Mouse (Mus musculus) c-Kit-positive CD71-negative TER-119-negative erythroid progenitor cells, embryonic 14.5 days (primary cell): ENCODE data around the gene Slc9a5.

Source experiments
- DNase-seq: peaks from one replicate; pipeline ENCODE4 v3.0.0-alpha.2; 2013; ENCODE audit warnings: low read depth

The Slc9a5 gene

DNA sequence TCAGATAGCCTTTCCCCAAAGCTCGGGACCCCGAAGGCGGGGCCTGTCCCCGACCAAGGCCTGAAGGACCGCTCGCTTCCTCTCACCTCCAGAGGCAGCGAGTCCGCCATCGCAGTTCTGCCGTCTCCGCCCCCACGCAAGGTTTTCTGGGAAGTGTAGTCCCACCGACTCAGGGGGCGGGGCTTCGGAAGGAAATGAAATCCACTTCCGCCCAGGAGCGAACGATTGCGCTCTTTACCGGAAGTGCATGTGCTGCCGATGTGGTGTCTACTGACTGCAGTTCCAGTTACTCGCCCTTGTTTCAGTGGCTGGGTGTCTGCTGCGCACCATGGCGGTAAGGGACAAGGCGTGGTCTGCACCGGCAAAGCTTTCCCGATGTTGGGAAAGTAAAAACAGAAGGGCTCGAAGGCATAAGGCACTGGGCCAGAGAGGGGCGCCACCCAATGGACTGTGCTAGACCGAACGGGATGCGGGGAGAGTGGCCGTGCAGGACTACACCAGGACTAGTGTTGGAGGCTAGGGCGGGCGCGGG is 22.4 kb upstream of the Slc9a5 start, which contains the start of the genes Lrrc29 and Tmem208:
TSS of gene Lrrc29 (minus strand) at position 138 of the 532 bp plus-strand sequence.
TSS of gene Tmem208 (plus strand) at position 214 of the 532 bp plus-strand sequence.
- peak; percentile 94 for DNase-seq

DNA sequence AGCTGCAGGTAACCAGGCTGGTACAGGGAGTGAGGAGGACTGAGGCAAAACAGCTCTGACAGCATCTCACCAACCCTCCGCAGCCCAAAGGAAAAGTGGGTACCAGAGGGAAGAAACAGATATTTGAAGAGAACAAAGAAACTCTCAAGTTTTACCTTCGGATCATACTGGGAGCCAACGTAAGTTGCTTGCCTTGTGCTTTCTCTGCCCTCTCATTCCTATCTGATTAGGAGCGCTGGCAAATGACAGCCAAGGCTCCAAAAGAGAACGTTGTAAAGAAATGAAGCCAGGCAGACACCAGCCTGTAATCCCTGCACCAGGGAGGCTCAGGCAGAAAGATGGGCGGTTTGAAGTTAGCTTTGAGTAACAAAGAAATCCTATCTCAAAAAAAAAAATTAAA is 21.7 kb upstream of the Slc9a5 start:
- DNase-seq: no peak

DNA sequence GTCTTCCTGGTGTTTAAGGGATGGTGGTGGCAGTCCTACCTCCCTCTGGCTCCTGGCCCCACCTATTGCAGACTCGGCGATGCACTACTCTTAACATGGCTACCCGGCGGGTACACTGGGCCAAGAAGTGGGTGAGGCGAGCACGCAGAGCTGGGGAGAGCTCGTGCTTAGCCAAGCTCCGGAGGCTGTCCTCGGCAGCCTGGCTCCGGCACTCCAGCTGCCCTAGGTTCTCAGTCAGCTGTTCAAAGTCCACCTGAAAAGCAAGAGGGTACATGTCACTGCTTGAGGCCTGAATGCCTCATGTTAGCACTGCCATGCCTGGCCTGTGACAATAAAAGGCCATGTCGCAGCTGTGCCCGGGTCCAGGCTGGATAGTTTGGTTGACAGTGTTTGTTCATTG is 18.3 kb upstream of the Slc9a5 start:
- DNase-seq: no peak

DNA sequence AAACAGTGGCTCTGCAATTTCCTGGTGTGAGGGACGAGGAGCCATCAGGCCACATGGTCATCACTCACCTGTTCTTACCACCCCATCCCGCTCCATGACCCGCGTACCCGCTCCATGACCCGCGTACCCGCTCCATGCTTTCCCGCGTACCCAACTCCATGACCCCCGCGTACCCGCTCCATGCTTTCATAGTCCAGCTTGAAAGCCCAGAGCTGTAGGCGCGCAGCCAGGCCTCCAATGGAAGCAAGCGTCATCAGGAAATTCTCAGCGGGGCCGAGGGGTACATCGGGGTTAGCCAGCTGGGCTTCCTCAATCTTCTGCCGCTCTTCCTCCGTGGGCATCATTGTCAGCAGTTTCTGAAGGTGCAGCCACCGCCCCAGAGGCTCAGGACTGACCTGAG is 17.2 kb upstream of the Slc9a5 start:
- no peak for DNase-seq

DNA sequence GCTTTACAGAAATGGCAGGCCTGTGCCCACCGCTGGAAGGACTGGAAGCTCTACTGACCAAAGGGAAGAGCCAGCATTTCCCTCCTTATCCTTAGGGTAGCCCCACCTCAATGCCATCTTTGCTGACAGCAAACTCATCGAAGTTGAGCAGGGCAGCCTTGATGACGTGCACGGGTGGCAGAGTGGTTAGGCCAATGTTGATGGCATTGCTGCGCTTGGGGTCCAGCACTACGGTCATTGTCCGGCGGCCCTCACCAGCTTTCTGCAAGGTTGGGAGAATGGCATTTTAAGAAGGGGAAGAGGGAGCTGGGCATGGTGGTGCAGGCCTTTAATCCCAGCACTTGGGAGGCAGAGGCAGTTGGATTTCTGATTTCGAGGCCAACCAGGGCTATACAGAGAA is 16.7 kb upstream of the Slc9a5 start:
- no peak for DNase-seq

DNA sequence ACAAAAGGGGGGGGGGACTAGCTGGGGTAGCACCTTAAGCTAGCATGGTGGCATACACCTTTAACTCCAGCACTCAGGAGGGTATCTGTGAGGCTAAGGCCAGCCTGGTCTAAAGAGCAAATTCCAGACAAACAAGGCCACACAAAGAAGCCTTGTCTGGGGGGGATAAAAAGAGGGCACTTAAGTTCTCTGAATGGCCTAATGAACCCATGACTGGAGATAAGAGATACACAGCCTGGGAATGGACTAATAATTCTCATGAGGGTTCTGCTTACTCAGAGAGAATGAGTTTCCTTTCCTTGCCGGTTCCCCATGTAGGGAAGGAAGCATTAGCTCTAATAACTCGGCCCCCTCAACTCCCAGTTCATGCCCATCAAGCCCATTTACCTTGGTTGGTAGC is 16.1 kb upstream of the Slc9a5 start:
- DNase-seq: no peak

DNA sequence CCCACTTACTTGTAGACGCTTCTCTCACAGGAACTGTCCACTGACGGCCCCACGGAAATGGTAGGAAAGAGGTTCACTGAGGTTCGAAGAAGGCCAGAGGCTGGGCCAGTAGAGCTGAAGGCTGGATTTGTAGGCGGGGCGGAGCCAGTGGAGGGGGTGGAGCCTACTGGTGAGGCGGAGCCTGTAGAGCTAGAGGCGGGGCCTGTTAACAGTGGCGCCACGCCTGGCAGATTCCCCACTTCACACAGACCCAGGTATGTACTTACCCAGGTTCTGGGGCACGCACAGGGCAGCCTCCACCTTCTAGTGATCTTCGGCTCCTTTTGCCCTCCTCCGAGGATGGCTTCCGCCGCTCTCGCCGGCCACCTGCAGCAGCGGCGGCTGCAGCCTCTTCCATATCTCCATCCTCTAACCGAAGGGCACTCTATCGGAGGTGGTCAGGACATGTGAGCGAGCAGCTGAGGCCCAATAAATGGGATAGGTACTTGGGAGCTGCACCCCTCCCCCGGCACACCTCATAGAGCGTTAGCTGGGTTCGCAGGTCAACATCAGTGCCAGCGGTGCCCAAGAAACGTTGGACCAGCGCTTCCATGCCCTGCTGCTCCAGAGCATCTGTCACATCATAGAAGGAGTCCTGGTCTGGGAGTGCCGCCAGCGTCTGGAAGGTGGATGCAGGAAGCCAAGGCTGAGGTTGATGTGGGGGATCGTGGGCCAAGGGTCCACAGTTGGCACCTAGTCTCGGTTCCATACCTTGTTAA is 12.1 kb upstream of the Slc9a5 start:
- DNase-seq: no peak

DNA sequence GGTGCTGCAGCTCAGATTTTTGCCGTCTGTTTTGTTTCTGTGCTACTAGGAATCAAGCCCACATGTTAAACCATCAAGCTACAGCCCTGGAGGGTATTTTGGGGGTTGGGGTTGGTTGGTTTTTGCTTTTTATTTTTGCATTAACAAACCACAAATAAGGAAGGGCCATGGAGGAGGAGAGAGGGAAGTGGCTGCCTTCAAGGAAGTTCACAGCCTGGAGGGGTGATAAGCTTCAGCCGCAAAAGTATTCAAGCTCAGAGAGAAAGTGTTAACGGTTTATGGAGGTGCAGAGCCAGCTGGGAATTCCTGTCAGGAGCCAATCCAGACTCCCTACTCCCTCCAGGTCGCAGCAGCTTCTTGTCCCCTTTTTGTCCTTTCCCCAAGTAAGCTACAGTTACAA is 9.7 kb upstream of the Slc9a5 start:
- DNase-seq: no peak

DNA sequence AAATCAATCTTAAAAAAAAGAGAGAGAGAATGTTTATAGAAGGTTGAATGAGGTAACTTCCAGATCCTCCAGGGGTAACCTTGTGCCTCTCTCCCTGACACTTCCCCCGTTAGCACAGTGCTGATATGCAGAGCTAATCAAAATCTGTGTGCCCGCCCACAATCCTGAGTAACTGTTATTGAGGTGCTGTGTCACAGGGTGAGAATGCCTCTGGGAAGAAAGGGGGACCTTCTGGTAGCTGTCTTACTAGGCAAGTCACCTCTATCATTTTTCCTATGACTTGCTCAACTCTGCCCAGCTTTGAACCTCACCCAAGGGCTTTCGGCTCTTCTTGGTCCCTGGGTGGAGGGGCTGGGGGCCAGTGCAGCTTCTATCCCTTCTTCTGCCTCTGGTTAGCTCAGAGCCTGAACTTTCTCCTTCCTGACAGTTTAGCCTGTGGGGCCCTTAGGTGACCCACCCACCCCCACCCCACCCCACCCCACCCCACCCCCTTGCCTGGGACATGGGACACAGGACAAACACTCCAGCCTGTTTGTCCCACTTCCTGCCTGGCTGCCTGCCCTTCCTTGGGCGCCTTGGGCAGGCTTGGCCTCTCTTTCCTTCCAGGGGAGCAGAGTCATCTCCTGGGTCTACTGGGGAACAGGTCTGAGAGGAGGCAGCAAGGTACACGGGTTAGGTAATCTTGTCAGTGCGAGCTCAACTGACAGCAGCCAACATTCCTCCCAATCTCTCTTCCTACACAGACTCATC is 8.6 kb upstream of the Slc9a5 start:
- no peak for DNase-seq

DNA sequence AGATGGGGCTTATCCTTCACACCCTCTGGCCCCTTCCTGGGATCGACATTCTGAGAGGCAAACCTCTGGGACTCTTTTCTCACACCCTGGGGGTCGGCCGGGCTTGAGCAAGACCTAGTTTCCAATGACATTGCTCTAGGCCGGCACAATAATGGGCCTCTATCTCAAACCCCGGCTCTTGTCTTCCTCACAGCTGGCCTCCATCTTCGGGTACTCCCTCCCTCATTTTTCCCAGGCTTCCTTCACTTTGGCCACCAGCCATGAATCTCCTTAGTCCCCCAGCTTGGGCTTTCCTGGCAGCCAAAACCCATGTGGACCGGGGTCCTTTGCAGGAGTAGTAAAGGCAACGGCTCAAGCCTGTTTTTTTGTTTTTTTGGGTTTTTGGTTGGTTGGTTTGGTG is 7.2 kb upstream of the Slc9a5 start:
- DNase-seq: no peak

DNA sequence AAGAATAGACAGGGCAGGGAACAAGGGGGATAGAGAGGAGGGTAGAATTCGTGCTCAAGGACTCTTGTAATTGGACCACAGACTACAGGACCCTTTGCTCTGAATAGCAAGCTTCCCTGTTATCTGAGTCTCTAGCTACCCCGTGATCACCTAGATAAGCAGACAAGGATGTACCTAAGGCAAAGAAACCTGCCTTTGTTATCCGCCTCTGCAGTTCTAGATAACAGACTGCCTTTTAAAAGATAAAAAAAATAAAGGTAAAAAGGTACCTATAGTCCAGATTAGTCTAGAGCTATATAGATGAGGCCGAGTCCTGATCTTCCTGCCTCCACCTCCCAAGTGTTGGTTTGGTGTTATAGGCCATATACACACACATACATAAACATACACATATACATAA is 5.9 kb upstream of the Slc9a5 start:
- no peak for DNase-seq

DNA sequence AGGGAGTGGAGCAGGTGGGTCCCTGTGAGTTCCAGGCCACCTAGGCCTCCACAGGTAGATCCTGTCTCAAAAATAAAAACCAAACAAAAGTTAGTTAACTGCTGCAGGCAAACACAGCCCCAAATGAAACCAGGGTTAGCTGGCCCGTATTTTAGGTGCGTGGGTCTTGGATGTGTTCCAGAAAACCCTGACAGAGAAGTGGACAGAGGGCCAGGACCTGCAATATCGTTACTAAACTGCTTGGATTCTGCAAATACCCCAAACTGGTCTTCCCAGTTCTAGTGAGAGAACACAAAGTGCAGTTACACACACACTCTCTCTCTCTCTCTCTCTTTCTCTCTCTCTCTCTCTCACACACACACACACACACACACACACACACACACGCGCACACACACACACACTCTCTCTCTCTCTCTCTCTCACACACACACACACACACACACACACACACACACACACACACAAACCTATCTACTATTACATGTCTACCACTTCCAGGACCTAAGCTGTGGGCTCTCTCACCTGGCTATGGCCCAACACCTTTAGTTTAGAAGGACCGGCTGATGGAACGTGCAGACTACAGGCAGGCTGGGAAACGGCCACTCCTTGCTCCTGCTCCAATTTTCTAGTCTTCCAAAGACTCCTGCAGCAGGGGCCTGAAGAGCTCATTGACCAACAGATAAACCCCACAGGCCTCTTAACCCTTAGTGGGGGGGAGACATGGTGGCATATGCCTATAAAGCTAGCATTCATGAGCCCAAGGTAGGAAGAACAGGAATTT is 4.7 kb upstream of the Slc9a5 start:
- DNase-seq: no peak

DNA sequence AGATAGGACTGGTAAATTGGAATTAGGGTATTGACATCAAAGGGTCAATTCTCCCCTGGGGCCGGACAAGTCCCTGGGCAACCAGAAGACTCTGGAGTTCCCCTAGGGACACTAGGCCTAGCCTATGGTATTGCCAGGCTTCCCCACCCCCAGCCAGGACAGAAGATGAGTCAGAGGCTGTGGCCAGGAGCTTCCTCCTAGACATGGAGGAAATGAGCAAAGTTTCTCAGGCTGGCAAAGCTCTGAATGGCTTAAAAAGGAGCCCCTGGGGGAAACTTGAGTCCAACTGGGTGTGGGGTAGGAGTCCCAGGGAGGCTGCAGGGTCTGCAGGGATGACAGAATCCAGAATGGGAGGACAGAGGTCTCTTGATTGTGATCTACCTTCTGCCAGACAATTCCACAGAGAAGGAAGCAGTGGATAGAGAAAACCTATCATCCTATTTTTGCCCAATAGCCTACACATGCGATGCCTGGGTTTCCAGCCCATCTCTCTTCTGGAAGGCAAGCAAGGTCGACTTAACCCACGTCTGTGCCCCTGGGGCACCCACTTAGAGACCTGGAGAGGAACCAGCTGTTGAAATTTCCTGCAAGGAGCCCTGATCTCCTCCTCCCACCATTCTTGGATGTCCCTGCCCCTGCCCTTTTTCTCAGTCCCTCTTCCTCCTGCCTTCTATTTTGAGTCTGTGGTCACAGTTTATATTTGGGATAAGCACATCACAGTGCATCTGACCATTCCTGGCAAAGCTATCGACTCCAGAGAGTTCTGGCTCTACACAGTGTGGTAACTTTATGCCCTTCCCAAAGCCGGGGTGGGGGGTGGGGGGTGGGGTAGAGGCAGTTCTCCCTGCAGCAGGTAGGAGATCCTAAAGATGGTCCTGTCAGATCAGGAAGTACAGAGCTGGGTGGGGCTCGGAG is 3.3 kb upstream of the Slc9a5 start:
- DNase-seq: no peak

DNA sequence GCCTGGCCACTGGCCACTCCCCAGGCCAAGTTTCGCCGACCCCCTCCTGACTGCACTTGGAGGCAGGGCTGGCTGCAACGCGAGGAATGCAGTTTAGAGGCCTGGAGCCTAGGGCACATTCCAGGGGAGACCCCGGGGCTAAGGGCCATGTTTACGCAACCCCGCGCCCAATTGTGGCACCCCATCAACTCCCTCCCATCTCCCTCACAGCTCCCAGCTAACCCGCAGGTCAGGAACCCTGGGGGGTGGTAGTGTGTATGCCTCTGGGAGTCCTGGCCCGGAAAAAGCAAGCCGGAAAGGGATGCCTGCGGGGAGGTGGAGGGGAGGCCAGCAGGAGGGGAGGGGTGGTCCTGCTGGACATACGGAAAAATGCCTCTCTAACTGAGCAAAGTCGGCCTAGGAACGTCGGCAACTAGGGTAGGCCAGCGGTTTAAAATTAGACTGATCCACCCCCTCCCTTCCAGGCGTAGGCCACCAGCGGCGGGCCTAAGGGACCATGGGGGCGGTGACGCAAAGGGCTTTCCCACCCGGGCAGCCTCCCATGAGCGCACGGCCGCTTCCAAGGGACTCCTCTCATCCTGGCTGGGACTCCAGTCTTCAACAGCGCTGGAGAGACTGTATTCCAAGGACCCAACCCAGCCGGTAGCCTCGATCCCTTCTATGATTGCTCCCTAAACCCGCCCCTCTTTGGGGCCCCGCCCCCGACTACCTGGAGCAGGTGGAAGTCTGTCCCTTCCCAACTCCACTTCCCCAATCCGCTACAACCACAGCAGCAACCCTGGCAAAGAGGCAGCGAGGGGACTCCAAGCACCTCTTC is 1.8 kb upstream of the Slc9a5 start:
- no peak for DNase-seq

DNA sequence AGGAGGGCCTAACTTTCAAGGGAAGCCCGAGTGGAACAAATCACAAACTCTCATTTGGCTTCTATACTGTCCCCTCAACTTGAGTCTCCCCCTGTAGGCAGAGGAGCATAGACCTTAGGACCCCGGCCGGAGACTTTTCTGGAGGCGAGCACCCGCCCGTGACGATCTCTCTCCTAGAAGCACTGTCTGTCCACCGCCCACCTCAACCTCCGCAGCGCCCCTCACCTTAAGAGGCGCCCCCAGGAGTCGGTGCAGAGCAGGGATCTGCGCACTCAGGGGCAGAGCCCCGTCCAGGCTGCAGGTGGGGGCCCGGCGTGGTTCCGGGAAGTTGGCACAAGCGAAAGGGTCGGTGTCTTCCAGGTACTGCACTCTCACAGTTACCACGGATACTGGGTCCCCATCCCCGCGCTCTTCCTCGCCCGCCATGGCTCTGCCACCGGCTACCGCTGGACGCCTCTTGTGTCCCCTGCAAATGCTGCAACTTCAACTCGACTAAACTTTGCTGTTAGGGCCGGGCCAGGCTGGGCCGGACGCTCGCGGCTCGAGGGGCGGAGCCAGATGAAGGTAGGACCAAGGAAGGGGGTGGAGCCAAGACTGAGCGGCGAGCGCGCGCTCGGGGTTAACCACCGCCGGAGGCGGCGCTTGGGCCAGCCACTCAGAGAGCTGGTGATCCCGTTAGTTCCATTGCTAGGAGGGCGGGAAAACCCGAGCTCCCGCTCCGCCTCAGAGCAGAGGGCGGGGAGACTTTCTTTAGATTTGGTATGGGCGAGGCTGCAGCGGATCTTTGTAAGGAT is 1.0 kb upstream of the Slc9a5 start, which contains the start of gene Fhod1:
TSS of gene Fhod1 (minus strand) at position 526 of the 794 bp plus-strand sequence.
- DNase-seq: peak; percentile 88

DNA sequence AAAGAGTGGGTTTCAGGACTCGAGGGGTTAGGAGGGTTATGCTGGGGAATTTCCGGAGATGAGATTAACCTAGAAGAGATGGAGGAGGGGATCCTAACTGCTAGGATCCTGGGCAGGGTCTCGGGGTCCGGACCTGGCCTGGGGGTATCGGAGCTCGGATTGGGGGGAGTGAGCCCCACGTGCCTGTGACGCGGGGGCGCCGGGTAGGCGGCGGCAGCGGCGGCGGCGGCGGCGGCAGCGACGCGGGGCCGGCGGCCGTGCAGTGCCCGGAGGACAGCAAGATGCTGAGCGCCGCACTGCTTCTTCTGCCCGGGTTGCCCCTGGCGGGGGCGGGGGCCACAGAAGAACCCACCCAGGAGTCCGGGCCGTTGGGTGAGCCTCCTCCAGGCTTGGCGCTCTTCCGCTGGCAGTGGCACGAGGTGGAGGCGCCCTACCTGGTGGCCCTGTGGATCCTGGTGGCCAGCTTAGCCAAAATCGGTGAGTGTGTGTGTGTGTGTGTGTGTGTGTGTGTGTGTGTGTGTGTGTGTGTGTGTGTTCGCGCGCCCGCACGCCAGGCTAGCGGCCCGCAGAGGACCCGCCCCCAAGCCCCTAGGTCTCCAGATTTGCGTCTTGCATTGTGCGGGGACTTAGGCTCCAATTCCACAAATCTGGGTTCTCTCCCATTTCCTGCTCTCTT is 591 bp downstream of the Slc9a5 start:
- no peak for DNase-seq

DNA sequence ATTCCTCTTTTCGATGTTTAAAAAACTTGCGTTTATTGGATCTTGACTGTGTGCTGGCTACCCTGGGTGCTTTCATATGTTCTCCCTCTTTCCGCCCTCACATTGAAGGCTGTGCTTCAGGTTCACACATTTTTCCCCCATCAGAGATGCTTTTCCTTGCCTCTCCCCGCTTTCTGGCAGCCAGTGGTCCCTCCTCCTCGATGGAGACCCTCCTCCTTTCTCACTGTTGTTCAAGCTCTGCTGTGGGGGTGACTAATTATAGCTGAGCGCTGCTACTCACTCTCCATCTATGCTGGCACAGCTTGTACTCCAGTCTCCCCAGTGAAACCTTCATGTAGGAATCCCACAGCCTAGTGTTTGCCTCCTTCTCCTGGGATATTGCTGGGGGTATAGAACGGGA is 1.5 kb downstream of the Slc9a5 start:
- DNase-seq: no peak

DNA sequence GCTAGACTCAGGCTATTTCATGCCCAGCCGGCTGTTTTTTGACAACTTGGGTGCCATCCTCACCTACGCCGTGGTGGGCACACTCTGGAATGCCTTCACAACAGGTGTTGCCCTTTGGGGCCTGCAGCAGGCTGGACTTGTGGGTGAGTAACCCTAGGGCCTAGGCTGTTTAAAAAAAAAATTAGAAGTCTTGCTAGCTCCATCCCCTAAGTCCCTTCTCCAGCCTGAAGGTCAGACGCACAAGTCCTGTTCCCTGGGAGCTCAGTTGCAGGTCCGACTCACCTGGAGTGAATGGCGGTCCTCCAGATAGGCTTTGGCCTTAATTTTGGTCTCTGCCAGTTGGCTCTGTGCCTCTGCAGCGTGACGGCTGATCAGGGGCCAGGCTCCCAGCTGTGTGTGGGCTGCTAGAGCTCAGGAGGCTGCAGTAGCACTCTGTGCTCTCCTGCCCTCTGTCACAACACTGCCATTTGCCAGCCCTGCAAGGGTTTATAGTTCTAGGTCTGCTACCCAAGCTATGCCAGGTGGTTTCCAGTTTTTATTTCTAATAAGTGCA is 5.0 kb downstream of the Slc9a5 start:
- DNase-seq: no peak

DNA sequence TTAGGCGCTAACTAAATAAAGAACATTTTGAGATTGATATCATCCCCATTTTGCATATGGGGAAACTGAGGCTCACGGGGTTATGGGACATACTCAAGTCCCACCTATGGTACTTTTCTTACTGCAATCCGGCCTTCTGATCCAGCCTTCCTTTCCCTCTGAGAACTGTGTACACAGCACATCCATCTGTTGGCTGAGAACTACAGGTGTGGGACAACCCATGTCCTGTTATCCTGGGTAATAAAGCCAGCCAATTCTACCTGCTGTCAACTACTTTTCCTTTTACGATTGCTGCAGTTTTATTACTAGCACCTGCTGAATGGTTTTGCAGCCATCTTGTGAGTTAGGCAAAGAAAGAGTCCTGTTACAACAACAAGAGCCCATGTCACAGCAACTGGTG is 5.9 kb downstream of the Slc9a5 start:
- no peak for DNase-seq
